Mouse (Mus musculus) spleen, postnatal 14 days (tissue): ENCODE measurements around the gene Ccdc146.
"Not testable (repeated sequence)": the region's sequence is repeated elsewhere in the genome, so short reads cannot be mapped to it uniquely, and the experiment has no call there.

ENCODE experiments used
- DNase-seq, 2 experiments: peaks; one replicate each; pipeline ENCODE4 v3.0.0; 2021 to 2022; ENCODE audit warnings: low spot score in 2 of 2

The Ccdc146 gene

GRCm38 (mm10) chr5:21331656-21332055, 92.8 kb downstream of the Ccdc146 start:
- no peak for DNase-seq

GRCm38 (mm10) chr5:21329672-21330665, 94.5 kb downstream of the Ccdc146 start:
- DNase-seq, result no peak

GRCm38 (mm10) chr5:21328560-21328959, 95.9 kb downstream of the Ccdc146 start:
- no peak for DNase-seq

GRCm38 (mm10) chr5:21326494-21326893, 98.0 kb downstream of the Ccdc146 start:
- DNase-seq, result peak; percentile 65 to 79

- no peak for DNase-seq
Observed at GRCm38 (mm10) chr5:21320138-21320537, 104.3 kb downstream of the Ccdc146 start.

- DNase-seq, result no peak
Observed at GRCm38 (mm10) chr5:21314696-21315095, 109.8 kb downstream of the Ccdc146 start.

GRCm38 (mm10) chr5:21307165-21307564, 117.3 kb downstream of the Ccdc146 start:
- DNase-seq, result no peak

GRCm38 (mm10) chr5:21301011-21301410, 123.5 kb downstream of the Ccdc146 start:
- DNase-seq, result no peak

GRCm38 (mm10) chr5:21300058-21300457, 124.4 kb downstream of the Ccdc146 start:
- DNase-seq, result no peak

- no peak for DNase-seq
Observed at GRCm38 (mm10) chr5:21299076-21299755, 125.3 kb downstream of the Ccdc146 start.

- no peak for DNase-seq
Observed at GRCm38 (mm10) chr5:21295683-21296082, 128.8 kb downstream of the Ccdc146 start.

GRCm38 (mm10) chr5:21290594-21290993, 133.9 kb downstream of the Ccdc146 start:
- no peak for DNase-seq

GRCm38 (mm10) chr5:21288658-21289435, 135.6 kb downstream of the Ccdc146 start:
- DNase-seq, result no peak

- DNase-seq, result no peak
Observed at GRCm38 (mm10) chr5:21283356-21284062, 141.0 kb downstream of the Ccdc146 start.

- not testable (repeated sequence) for DNase-seq
Observed at GRCm38 (mm10) chr5:21277685-21278084, 146.8 kb downstream of the Ccdc146 start.

- DNase-seq, result no peak
Observed at GRCm38 (mm10) chr5:21271386-21272354, 152.8 kb downstream of the Ccdc146 start.

- DNase-seq, result no peak
Observed at GRCm38 (mm10) chr5:21270756-21271155, 153.7 kb downstream of the Ccdc146 start.

GRCm38 (mm10) chr5:21269446-21269845, 155.0 kb downstream of the Ccdc146 start:
- no peak for DNase-seq

- DNase-seq, result no peak
Observed at GRCm38 (mm10) chr5:21267090-21267489, 157.4 kb downstream of the Ccdc146 start.

GRCm38 (mm10) chr5:21265049-21265448, 159.4 kb downstream of the Ccdc146 start:
- peak; percentile 42 to 66 for DNase-seq
